Mouse (Mus musculus): ENCODE measurements around the gene Ndufs1. TPM values are rescaled to one million over a fixed set of nuclear protein-coding genes. Genes with fewer than 3 reads are reported as not detected.
A peak's percentile ranks its signal among the peaks of the same experiment; 100 is the strongest.

Ndufs1 gene
- polyA plus RNA-seq, 1 experiment from 2014 or later = 149 TPM

GRCm38 (mm10) chr1:63112151-63112864 lies 64.3 kb downstream of the Ndufs1 start:
- H3K36me3 ChIP-seq (replicated peaks) = peaks cover 17% of the 10 kb centered on the region
- H3K27ac ChIP-seq (replicated peaks) = peak overlapping the region; percentile 100
- H3K4me3 ChIP-seq = peak overlapping the region; percentile 97
- peaks cover 38% of the 10 kb centered on the region for H3K4me1 ChIP-seq
- no peaks in the 10 kb centered on the region for H3K27me3 ChIP-seq (replicated peaks; ENCODE audit: low read depth, poor library complexity, severe bottlenecking)
- no peak for DNase-seq (ENCODE audit: low spot score)
- no peaks in the 10 kb centered on the region for H3K9me3 ChIP-seq
- 50% methylated on average over 8 of the region's 8 CpGs for WGBS

GRCm38 (mm10) chr1:63110536-63111285 lies 65.9 kb downstream of the Ndufs1 start:
- Histone ChIP-seq H3K4me3 (peak overlapping the region; percentile 25; the same call in 1 of the 2 replicates), H3K27ac (replicated peaks) (peak overlapping the region; percentile 44; the same call in 1 of the 2 replicates), H3K4me1 (peaks cover 29% of the 10 kb centered on the region), H3K9me3 (no peaks in the 10 kb centered on the region), H3K27me3 (replicated peaks; ENCODE audit: low read depth, poor library complexity, severe bottlenecking) (no peaks in the 10 kb centered on the region), H3K36me3 (replicated peaks) (peaks cover 19% of the 10 kb centered on the region)
- DNase-seq (ENCODE audit: low spot score) = peak; percentile 66
- WGBS = 44% methylated on average over 7 of the region's 7 CpGs

- WGBS = 82% methylated on average over 6 of the region's 6 CpGs
- Histone ChIP-seq H3K4me1 (peaks cover 22% of the 10 kb centered on the region), H3K36me3 (replicated peaks) (peaks cover 48% of the 10 kb centered on the region), H3K4me3 (no peak overlapping the region), H3K9me3 (no peaks in the 10 kb centered on the region), H3K27ac (replicated peaks) (no peak overlapping the region), H3K27me3 (replicated peaks; ENCODE audit: low read depth, poor library complexity, severe bottlenecking) (no peaks in the 10 kb centered on the region)
- DNase-seq (ENCODE audit: low spot score) = no peak
Observed at GRCm38 (mm10) chr1:63107614-63108327, 68.9 kb downstream of the Ndufs1 start.

- Histone ChIP-seq H3K27me3 (replicated peaks; ENCODE audit: low read depth, poor library complexity, severe bottlenecking) (no peaks in the 10 kb centered on the region), H3K36me3 (replicated peaks) (peaks cover 87% of the 10 kb centered on the region), H3K27ac (replicated peaks) (no peak overlapping the region), H3K4me1 (no peaks in the 10 kb centered on the region), H3K4me3 (no peak overlapping the region), H3K9me3 (no peaks in the 10 kb centered on the region)
- 92% methylated on average over 12 of the region's 12 CpGs for WGBS
- DNase-seq (ENCODE audit: low spot score) = no peak
Observed at GRCm38 (mm10) chr1:63102758-63103451, 73.7 kb downstream of the Ndufs1 start.

DNA sequence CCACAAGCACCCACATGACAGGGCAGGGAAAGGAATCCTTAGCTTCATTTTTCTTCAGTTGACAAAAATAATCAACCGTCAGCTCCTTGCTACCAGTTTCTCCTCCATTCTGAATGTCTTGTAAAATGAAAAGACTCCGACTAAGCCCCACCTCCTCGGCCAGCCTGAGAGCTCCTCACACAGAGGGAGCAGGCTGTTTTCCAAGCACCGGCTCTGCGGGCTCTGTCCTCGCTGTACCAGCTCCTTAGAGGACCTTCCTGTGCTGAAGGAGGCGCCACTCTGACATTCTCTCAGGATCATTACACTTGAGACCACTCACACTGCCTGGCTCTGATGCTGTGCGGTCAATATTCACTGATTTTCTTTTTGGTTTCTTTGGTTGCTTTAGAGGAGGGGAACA lies 76.4 kb downstream of the Ndufs1 start:
- Histone ChIP-seq H3K4me1 (no peaks in the 10 kb centered on the region), H3K27me3 (replicated peaks; ENCODE audit: low read depth, poor library complexity, severe bottlenecking) (no peaks in the 10 kb centered on the region), H3K36me3 (replicated peaks) (peaks cover 97% of the 10 kb centered on the region), H3K9me3 (no peaks in the 10 kb centered on the region), H3K27ac (replicated peaks) (no peak overlapping the region), H3K4me3 (no peak overlapping the region)
- DNase-seq (ENCODE audit: low spot score) = no peak
- 91% methylated on average over 8 of the region's 8 CpGs for WGBS

- H3K4me3 ChIP-seq = no peak overlapping the region
- peaks cover 95% of the 10 kb centered on the region for H3K36me3 ChIP-seq (replicated peaks)
- H3K4me1 ChIP-seq = no peaks in the 10 kb centered on the region
- 85% methylated on average over 4 of the region's 4 CpGs for WGBS
- no peak for DNase-seq (ENCODE audit: low spot score)
- H3K27ac ChIP-seq (replicated peaks) = no peak overlapping the region
- no peaks in the 10 kb centered on the region for H3K9me3 ChIP-seq
- H3K27me3 ChIP-seq (replicated peaks; ENCODE audit: low read depth, poor library complexity, severe bottlenecking) = no peaks in the 10 kb centered on the region
Observed at GRCm38 (mm10) chr1:63098831-63099230, 77.8 kb downstream of the Ndufs1 start.

- Histone ChIP-seq H3K4me1 (no peaks in the 10 kb centered on the region), H3K27ac (replicated peaks) (no peak overlapping the region), H3K27me3 (replicated peaks; ENCODE audit: low read depth, poor library complexity, severe bottlenecking) (no peaks in the 10 kb centered on the region), H3K9me3 (no peaks in the 10 kb centered on the region), H3K4me3 (no peak overlapping the region), H3K36me3 (replicated peaks) (peaks cover 97% of the 10 kb centered on the region)
- DNase-seq (ENCODE audit: low spot score) = no peak
- 86% methylated on average over 5 of the region's 5 CpGs for WGBS
Observed at GRCm38 (mm10) chr1:63096071-63096470, 80.6 kb downstream of the Ndufs1 start.

Small RNA genes lying within 50 kb of the gene (microRNA-seq; reads per million reads assigned to microRNA genes)
- gene Gm24557 = not detected
- not detected for gene Gm27512

Other genes starting within 250 kb of the Ndufs1 start
- 9.7 and 10.4 TPM in 2 replicates for gene Ino80d, start 62.2 kb downstream of the Ndufs1 start, polyA plus RNA-seq (2016; fragmentation: Nextera tagmentation; extraction: Ambion mirVana)
- 653 and 654 TPM in 2 replicates for gene Eef1b2, start within 50 bp of the Ndufs1 start, polyA plus RNA-seq (2016; fragmentation: Nextera tagmentation; extraction: Ambion mirVana)
- gene Gpr1, start 37.7 kb upstream of the Ndufs1 start, polyA plus RNA-seq (2016; fragmentation: Nextera tagmentation; extraction: Ambion mirVana) = 0.10 and 0.12 TPM in 2 replicates
- 18.8 and 21.0 TPM in 2 replicates for gene Zdbf2, start 96.4 kb upstream of the Ndufs1 start, polyA plus RNA-seq (2016; fragmentation: Nextera tagmentation; extraction: Ambion mirVana)